Mouse (Mus musculus): ENCODE measurements at regions not wholly inside any gene's neighbourhood (a gene's known extent, or its start where the extent isn't known, plus 50 kb on each side); places are given as distances from the start of the nearest gene placed in this dataset.
A peak's percentile ranks its signal among the peaks of the same experiment; 100 is the strongest.

- peak; percentile 3 to 9 for DNase-seq
Observed at GRCm38 (mm10) chr15:18360256-18360655, 458.5 kb upstream of the Cdh10 start.

GRCm38 (mm10) chr15:18399724-18400123 is 419.0 kb upstream of the Cdh10 start:
- no peak for DNase-seq

- DNase-seq, result no peak
Observed at GRCm38 (mm10) chr15:18400257-18400846, 418.4 kb upstream of the Cdh10 start.

GRCm38 (mm10) chr15:18432705-18433104 is 386.0 kb upstream of the Cdh10 start:
- DNase-seq, result no peak

- no peak for DNase-seq
Observed at GRCm38 (mm10) chr15:18453801-18454200, 364.9 kb upstream of the Cdh10 start.

- no peak for DNase-seq
Observed at GRCm38 (mm10) chr15:18482385-18482784, 336.4 kb upstream of the Cdh10 start.

- DNase-seq, result no peak
Observed at GRCm38 (mm10) chr15:18511606-18512005, 307.1 kb upstream of the Cdh10 start.

GRCm38 (mm10) chr15:18517701-18518100 is 301.0 kb upstream of the Cdh10 start:
- DNase-seq, result no peak

GRCm38 (mm10) chr15:18556457-18556856 is 262.3 kb upstream of the Cdh10 start:
- no peak for DNase-seq

Data from cerebellum, postnatal 36 days (tissue).